Mouse (Mus musculus): Measurements from ENCODE around the gene Cyp2f2. TPM values are rescaled to one million over a fixed set of nuclear protein-coding genes. Genes with fewer than 3 reads are reported as not detected.

The Cyp2f2 gene
- polyA plus RNA-seq, 1 experiment from 2014 or later = not detected

DNA sequence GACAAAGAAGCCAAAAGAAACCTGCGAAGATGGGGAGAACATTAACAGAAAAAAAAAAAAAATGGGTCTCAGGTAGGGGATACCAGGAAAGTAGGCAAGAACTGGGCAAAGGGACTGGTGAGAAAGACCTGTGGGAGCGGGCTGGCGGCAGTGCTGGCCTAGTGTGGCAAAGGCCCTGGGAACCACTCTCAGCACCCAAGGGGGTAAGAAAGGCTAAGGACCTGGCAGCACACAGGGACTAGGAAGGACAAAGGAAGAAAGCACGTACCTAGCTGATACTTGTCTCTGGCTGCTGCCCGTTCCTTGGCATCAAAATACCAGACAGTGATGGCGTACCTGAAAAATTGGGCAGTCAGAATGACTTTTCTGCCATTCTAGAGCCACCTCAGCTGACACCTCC is 39.5 kb downstream of the Cyp2f2 start:
- Histone ChIP-seq H3K36me3 (replicated peaks) (peaks cover 54% of the 10 kb centered on the region), H3K27ac (no peak overlapping the region), H3K4me3 (replicated peaks) (no peak overlapping the region), H3K4me2 (no peak overlapping the region), H3K9me3 (no peaks in the 10 kb centered on the region), H3K27me3 (no peaks in the 10 kb centered on the region), H3K4me1 (peaks cover 44% of the 10 kb centered on the region), H3K9ac (no peak overlapping the region)
- no peak for ATAC-seq (ENCODE audit: low FRiP score)
- WGBS = 93% methylated on average over 6 of the region's 6 CpGs

DNA sequence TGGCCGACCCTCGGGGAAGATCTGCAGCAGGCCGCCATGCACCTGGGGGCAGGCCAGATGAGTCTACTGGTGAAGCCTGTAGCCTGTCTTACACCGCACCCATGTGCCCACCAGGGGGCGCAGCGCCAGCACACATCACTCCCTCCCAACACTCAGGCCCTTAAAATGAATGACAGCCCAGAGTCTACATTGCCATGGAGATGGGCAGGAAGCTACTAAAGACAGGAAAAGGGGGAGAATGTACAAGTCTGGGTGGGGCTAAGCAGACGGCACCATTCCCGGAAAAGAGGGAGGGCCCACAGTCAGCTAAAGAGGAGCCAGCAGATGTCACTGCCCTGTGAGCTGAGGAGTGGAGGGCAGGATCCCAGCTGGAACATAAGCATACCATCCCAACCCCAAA is 40.2 kb downstream of the Cyp2f2 start:
- Histone ChIP-seq H3K9ac (no peak overlapping the region), H3K4me3 (replicated peaks) (no peak overlapping the region), H3K36me3 (replicated peaks) (peaks cover 61% of the 10 kb centered on the region), H3K27me3 (no peaks in the 10 kb centered on the region), H3K9me3 (no peaks in the 10 kb centered on the region), H3K4me1 (peaks cover 50% of the 10 kb centered on the region), H3K27ac (no peak overlapping the region), H3K4me2 (peak overlapping the region; percentile 27; the same call in 1 of the 2 replicates)
- peak; percentile 93 for ATAC-seq (ENCODE audit: low FRiP score)
- WGBS = 21% methylated on average over 8 of the region's 8 CpGs

DNA sequence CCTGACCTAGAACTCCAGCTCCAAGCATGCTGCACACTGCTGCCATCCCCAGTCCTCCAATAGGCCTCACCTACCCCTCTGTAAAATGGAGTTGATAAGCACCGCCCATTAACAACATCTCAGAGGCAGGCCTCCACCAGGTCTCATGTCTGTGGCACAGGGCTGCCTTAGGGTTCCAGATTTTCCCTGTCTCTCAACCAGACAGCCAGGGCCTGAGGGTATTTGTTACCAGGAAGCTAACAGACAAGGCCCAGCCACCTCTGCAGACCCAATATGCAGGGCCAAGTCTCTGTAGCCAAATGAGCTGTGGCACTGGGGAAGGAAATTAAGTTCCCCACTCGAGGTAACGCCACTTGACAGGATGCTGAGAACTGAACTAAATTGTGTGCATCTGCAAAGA is 41.2 kb downstream of the Cyp2f2 start:
- no peak overlapping the region for H3K27ac ChIP-seq
- H3K9me3 ChIP-seq = no peaks in the 10 kb centered on the region
- peaks cover 65% of the 10 kb centered on the region for H3K36me3 ChIP-seq (replicated peaks)
- H3K4me3 ChIP-seq (replicated peaks) = no peak overlapping the region
- H3K4me2 ChIP-seq = no peak overlapping the region
- 89% methylated on average over 3 of the region's 3 CpGs for WGBS
- H3K27me3 ChIP-seq = no peaks in the 10 kb centered on the region
- H3K9ac ChIP-seq = no peak overlapping the region
- peaks cover 60% of the 10 kb centered on the region for H3K4me1 ChIP-seq
- ATAC-seq (ENCODE audit: low FRiP score) = no peak

DNA sequence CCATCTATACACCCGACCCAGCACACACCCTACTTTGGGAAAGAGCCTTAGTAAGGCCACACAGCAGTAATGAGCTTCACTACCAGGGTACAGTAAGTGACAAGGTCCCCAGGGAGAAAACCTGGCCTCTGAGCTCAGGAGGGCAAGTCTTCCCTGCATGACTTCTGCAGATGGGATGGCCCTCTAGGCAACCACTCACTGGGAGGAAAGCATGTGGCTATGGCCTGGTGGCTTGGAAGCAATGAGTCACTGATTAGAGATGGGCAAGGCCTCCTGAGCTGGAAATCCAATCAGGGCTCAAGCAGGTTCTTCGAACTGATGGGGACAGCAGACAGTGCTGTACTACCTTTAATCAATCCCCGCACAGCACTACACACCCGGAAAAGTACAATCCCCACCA is 42.0 kb downstream of the Cyp2f2 start:
- Histone ChIP-seq H3K4me2 (no peak overlapping the region), H3K27me3 (no peaks in the 10 kb centered on the region), H3K4me1 (peaks cover 60% of the 10 kb centered on the region), H3K9ac (no peak overlapping the region), H3K27ac (no peak overlapping the region), H3K36me3 (replicated peaks) (peaks cover 65% of the 10 kb centered on the region), H3K9me3 (no peaks in the 10 kb centered on the region), H3K4me3 (replicated peaks) (no peak overlapping the region)
- 94% methylated on average over 4 of the region's 4 CpGs for WGBS
- ATAC-seq (ENCODE audit: low FRiP score) = no peak

DNA sequence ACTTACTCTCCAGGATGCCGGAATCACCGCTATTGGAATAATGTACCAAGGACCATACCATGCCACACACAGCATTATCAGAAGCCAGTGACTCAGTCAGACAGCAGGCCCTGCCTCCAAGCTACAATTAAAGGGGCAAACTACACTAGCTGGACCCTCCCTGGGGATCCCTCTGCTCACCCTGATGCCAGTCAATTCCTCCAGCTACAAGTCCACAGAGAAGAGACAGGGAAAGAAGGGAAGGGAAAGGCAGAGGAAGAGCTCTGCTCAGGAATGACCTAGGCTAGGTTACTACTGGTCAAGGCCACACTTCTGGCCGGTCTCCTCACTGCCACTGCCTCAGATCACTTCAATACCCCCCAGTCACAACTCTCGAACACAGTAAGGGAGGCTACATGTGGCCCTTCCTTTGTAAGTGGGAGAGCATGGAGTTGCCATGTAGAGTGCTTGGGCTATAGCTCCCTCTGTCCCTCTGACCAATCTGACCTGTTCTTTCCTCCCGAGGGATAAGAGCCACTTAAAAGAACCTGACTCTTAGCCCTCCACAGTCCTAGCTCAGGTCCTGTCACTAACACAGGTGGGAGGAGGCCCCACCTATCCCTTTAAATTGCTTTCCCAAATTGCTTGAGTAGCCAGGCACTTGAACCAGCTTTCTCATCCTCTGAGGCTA is 43.2 kb downstream of the Cyp2f2 start:
- no peak overlapping the region; the same call in 1 of the 2 replicates for H3K27ac ChIP-seq
- H3K4me2 ChIP-seq = peak overlapping the region; percentile 86
- H3K9ac ChIP-seq = peak overlapping the region; percentile 76
- peaks cover 69% of the 10 kb centered on the region for H3K4me1 ChIP-seq
- no peak for ATAC-seq (ENCODE audit: low FRiP score)
- peak overlapping the region; percentile 19; the same call in 1 of the 2 replicates for H3K4me3 ChIP-seq (replicated peaks)
- H3K36me3 ChIP-seq (replicated peaks) = peaks cover 57% of the 10 kb centered on the region
- H3K27me3 ChIP-seq = no peaks in the 10 kb centered on the region
- no peaks in the 10 kb centered on the region for H3K9me3 ChIP-seq
- 85% methylated on average over 5 of the region's 5 CpGs for WGBS

DNA sequence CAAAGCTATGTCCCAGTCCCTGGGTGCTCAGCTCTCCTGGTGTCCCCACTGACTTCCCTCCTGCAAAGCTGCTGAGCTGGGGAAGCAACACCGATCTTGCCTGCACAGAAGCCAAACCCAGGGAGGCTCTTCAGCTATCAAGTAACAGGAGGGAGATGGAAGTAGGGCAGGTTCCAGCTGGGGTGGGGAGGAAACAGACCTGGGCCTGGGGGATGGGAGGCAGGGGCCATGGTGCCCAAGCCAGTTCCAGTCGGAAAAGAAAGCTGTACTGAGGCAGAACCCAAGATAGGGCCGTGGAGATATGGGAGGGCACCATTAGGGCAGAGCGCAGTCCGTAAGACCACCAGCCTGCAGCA is 43.7 kb downstream of the Cyp2f2 start:
- no peaks in the 10 kb centered on the region for H3K27me3 ChIP-seq
- H3K9ac ChIP-seq = peak overlapping the region; percentile 76
- H3K4me1 ChIP-seq = peaks cover 69% of the 10 kb centered on the region
- 85% methylated on average over 5 of the region's 5 CpGs for WGBS
- no peak for ATAC-seq (ENCODE audit: low FRiP score)
- peak overlapping the region; percentile 86 for H3K4me2 ChIP-seq
- no peak overlapping the region for H3K27ac ChIP-seq
- H3K36me3 ChIP-seq (replicated peaks) = peaks cover 51% of the 10 kb centered on the region
- H3K9me3 ChIP-seq = no peaks in the 10 kb centered on the region
- peak overlapping the region; percentile 19; the same call in 1 of the 2 replicates for H3K4me3 ChIP-seq (replicated peaks)

DNA sequence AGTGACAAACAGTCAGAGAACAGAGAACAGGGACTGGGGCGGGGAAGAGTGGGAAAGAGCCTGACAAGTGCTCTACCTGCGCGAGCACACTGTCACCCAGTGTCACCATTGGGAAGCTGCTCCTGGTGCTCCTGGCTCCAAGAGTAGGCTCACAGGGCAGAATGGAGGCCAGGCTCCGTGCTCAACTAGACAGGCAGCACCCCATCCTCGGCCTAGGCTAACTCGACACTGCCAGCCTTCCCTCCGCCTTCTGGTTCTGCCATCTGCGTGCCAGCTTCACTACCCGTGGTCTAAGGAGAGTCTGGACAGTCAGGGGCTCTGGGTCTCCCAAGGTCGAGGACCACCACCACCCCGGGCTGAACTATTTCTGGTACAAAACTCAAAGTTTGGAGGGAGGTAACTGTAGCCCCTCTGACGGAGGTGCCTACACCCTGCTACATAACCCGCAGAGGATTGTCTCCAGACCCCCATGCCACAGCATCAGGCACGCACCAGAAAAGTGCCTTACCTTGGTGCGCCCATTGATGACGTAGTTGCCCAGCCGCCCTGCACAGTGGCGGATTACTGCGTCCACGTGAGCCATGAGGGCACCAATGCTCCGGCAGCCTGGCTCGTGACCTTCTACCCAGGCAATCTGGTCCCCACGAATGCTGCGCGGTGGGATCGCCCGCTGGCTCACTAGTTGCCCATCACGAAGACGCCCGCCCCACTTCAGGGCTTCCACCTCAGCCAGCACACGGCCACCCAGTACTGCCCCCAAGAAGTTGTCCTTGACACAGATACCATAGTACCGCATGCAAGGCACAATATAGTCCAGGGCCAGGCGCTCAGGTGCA is 44.6 kb downstream of the Cyp2f2 start:
- Histone ChIP-seq H3K9ac (peak overlapping the region; percentile 76), H3K4me3 (replicated peaks) (peak overlapping the region; percentile 73), H3K4me2 (peak overlapping the region; percentile 86), H3K27me3 (no peaks in the 10 kb centered on the region), H3K36me3 (replicated peaks) (peaks cover 42% of the 10 kb centered on the region), H3K9me3 (no peaks in the 10 kb centered on the region), H3K4me1 (peaks cover 69% of the 10 kb centered on the region), H3K27ac (no peak overlapping the region)
- ATAC-seq (ENCODE audit: low FRiP score) = no peak
- 83% methylated on average over 33 of the region's 33 CpGs for WGBS

DNA sequence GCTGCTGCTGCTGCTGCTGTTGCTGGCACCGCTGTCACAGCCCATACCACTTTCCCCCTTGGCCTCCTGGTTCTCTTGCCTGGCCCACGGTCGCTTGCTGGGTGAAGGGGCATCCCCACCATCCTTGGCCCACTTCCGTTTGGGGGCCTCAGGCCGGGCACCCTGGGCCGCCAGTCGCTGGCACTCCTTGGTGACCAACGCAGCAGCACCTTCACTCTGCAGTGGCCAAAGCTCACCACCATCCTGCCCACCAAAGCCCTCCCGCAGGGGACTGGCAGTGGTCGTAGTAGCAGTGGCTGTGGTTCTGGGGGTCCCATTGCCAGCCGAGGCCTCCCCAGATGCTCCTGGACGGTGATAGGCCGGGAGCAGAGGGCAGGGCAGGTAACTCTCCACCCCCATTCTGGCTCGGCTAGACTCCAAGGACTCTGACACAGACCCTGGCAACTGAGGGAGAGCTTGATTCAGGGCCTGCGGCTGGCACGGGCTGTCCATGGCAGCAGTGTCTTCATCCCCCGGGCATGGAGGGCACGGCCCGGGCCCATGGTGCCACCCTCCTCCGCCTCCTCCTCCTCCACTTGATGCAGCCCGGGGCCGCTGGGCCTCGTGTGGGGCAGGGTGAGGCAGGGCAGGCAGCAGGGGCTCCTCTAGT is 45.4 kb downstream of the Cyp2f2 start:
- Histone ChIP-seq H3K36me3 (replicated peaks) (peaks cover 39% of the 10 kb centered on the region), H3K4me1 (peaks cover 64% of the 10 kb centered on the region), H3K4me3 (replicated peaks) (peak overlapping the region; percentile 73), H3K9ac (peak overlapping the region; percentile 76), H3K4me2 (peak overlapping the region; percentile 86), H3K27ac (0 out of 2 replicates have a peak overlapping the region, but pooled peaks have one; percentile 99), H3K9me3 (no peaks in the 10 kb centered on the region), H3K27me3 (no peaks in the 10 kb centered on the region)
- no peak for ATAC-seq (ENCODE audit: low FRiP score)
- WGBS = 67% methylated on average over 23 of the region's 23 CpGs

DNA sequence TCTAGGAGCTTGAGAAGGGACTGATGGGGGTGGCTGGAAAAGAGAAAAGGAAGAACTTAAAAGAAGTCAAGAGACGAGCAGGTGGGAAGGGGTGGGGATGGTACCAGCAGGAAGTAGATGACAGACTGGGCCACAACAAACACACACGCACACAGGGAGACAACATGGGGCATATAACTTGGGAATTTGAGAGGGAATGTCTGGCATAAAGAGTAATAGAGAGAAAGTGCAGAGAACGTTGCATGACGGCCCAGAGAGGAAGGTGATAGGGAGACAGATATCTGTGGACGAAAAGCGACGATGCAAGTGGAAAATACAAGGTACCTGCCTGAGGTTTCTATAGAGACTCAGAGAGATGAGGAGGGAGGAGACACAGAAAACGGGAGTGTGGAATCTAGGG is 46.0 kb downstream of the Cyp2f2 start:
- 4% methylated on average over 8 of the region's 8 CpGs for WGBS
- Histone ChIP-seq H3K27me3 (no peaks in the 10 kb centered on the region), H3K36me3 (replicated peaks) (peaks cover 40% of the 10 kb centered on the region), H3K4me2 (peak overlapping the region; percentile 86), H3K4me3 (replicated peaks) (peak overlapping the region; percentile 73), H3K9me3 (no peaks in the 10 kb centered on the region), H3K27ac (peak overlapping the region; percentile 99), H3K4me1 (peaks cover 60% of the 10 kb centered on the region), H3K9ac (peak overlapping the region; percentile 76)
- peak; percentile 1; the same call in 1 of the 2 replicates for ATAC-seq (ENCODE audit: low FRiP score)

DNA sequence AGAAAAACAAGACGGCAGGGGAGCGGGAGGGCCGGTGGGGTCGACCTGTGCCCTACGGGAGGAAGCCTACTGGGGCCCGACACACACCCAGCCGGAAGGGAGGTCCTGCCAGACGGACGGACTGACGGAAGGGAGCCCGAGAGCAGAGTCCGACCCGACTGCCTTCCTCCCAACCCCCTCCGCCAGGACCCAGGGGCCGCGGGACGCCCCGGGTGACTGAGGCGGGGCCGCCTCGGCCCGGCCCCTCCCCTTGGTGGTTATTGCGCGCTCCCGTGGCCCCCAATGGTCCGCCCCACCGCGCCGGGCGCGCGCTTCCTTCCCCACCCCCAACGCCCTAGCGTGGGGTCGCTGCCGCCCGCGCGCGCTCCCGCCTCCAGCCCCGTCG is 46.5 kb downstream of the Cyp2f2 start:
- H3K27me3 ChIP-seq = no peaks in the 10 kb centered on the region
- H3K36me3 ChIP-seq (replicated peaks) = peaks cover 40% of the 10 kb centered on the region
- ATAC-seq (ENCODE audit: low FRiP score) = peak; percentile 69
- H3K4me1 ChIP-seq = peaks cover 55% of the 10 kb centered on the region
- peak overlapping the region; percentile 76 for H3K9ac ChIP-seq
- H3K9me3 ChIP-seq = no peaks in the 10 kb centered on the region
- peak overlapping the region; percentile 99 for H3K27ac ChIP-seq
- H3K4me2 ChIP-seq = peak overlapping the region; percentile 86
- WGBS = under 1% methylated on average over 39 of the region's 43 CpGs
- H3K4me3 ChIP-seq (replicated peaks) = peak overlapping the region; percentile 73

DNA sequence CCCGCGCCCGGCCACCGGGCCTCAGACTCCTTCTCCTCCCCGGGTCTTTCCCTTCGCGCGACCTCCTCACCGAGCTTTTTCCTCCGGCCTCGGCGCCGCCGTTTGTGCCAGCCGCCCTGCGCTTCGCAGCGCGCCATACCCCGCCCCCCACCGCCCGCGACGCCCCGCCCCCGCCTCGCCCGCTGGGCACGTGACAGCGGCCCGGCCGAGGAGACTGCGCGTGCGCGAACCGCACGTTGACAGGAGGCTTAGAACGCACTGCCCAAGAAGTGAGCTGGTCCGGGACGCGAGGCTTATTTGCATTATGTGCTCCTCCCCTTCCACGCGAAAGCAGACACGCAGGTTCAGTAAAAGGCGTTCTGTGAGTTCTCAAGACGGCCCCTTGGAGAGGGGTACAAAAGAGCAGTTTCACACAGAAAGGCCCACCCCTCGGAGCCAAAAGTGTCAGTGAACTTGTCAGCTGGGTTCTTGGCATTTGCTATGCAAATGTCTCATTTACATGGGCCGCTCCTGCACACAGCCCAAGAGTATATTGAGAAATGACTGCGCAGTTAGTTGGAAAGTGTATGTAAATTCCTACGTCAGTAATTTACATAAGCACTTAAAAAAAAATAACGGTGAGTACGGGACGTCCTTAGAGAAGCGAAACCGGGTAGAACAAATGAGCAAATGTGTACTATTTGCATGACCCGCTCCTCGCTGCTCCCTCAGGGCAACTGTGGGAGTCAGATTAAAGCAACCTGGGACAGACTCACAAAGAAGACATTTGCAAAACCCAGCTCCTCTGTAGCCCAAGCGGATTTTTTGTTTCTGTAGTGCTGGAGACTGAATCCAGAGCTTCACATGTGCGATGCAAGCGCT is 47.1 kb downstream of the Cyp2f2 start, which contains the start of gene Egln2:
Egln2 (minus strand) TSS at position 189 of the 861 bp plus-strand sequence.
- peak; percentile 88 for ATAC-seq (ENCODE audit: low FRiP score)
- H3K36me3 ChIP-seq (replicated peaks) = peaks cover 42% of the 10 kb centered on the region
- peaks cover 49% of the 10 kb centered on the region for H3K4me1 ChIP-seq
- peak within 1 kb of the TSS; percentile 86 for H3K4me2 ChIP-seq
- H3K9ac ChIP-seq = peak within 1 kb of the TSS; percentile 76
- H3K9me3 ChIP-seq = no peaks in the 10 kb centered on the region
- H3K4me3 ChIP-seq (replicated peaks) = peak within 1 kb of the TSS; percentile 73
- H3K27me3 ChIP-seq = no peaks in the 10 kb centered on the region
- H3K27ac ChIP-seq = peak within 1 kb of the TSS; percentile 99
- 2% methylated on average over 58 of the region's 61 CpGs for WGBS

Measured in forebrain, embryonic 12.5 days (tissue).